Mouse (Mus musculus): ENCODE data around the gene Tada2a.

- TF ChIP-seq CTCF (IDR thresholded peaks at IDR 0.05; ENCODE audit: low read depth) (peak; percentile 86), EP300 (IDR thresholded peaks at IDR 0.05; ENCODE audit: low read depth) (0 out of 2 replicates have a peak, but pooled peaks have one; percentile 24)
Measured at GRCm38 (mm10) chr11:84168701-84169288, 39.4 kb upstream of the Tada2a start.

All from liver, postnatal 0 days (tissue).